Mouse (Mus musculus): ENCODE measurements around the gene Cda. TPM values are rescaled to one million over a fixed set of nuclear protein-coding genes. Genes with fewer than 3 reads are reported as not detected.

Gene Cda
- polyA plus RNA-seq, 1 experiment from 2014 or later, result 8.9 TPM

GRCm38 (mm10) chr4:138366561-138366960 is 1.2 kb downstream of the Cda start:
- ATAC-seq (replicated peaks; ENCODE audit: insufficient number of reproducible peaks, insufficient read depth, low FRiP score, low read depth), result no peak

GRCm38 (mm10) chr4:138363511-138363910 is 4.3 kb downstream of the Cda start:
- Histone ChIP-seq H3K4me1 (replicated peaks) (peaks cover 14% of the 10 kb centered on the region), H3K4me2 (no peak overlapping the region), H3K9me3 (replicated peaks) (no peaks in the 10 kb centered on the region), H3K27ac (no peak overlapping the region), H3K27me3 (peaks cover 5% of the 10 kb centered on the region; the same call in 1 of the 2 replicates), H3K4me3 (no peak overlapping the region), H3K9ac (no peak overlapping the region), H3K36me3 (no peaks in the 10 kb centered on the region)
- ATAC-seq (replicated peaks; ENCODE audit: insufficient number of reproducible peaks, insufficient read depth, low FRiP score, low read depth), result no peak
- WGBS, result 58% methylated on average over 5 of the region's 5 CpGs

More at GRCm38 (mm10) chr4:138366561-138366960, 1.2 kb downstream of the Cda start:
- Histone ChIP-seq H3K4me2 (no peak overlapping the region), H3K4me3 (no peak overlapping the region), H3K9ac (no peak overlapping the region), H3K27me3 (peaks cover 5% of the 10 kb centered on the region; the same call in 1 of the 2 replicates), H3K27ac (no peak overlapping the region), H3K4me1 (replicated peaks) (peaks cover 18% of the 10 kb centered on the region), H3K36me3 (no peaks in the 10 kb centered on the region), H3K9me3 (replicated peaks) (no peaks in the 10 kb centered on the region)
- WGBS, result 90% methylated on average over 2 of the region's 2 CpGs

DNA sequence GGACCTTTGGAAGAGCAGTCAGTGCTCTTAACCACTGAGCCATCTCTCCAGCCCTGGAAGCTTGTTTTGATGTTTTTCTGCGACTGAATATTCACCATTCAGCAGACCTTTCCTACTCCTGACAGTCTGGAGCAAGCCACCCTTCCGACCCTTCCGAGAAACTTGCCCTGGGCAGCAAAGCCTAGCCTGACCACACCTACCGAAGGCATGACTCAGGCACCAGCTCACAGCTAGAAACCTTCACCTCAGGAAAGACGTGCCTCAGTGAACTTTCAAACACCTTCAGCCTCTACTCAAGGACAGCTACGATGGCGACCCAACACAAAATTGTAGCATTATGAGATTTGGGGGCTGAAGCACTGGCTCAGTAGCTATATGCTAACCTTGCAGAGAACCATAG is 4.9 kb downstream of the Cda start:
- H3K27me3 ChIP-seq, result peaks cover 5% of the 10 kb centered on the region; the same call in 1 of the 2 replicates
- 83% methylated on average over 7 of the region's 7 CpGs for WGBS
- no peak overlapping the region for H3K9ac ChIP-seq
- peaks cover 8% of the 10 kb centered on the region for H3K4me1 ChIP-seq (replicated peaks)
- no peaks in the 10 kb centered on the region for H3K36me3 ChIP-seq
- H3K27ac ChIP-seq, result no peak overlapping the region
- H3K9me3 ChIP-seq (replicated peaks), result no peaks in the 10 kb centered on the region
- ATAC-seq (replicated peaks; ENCODE audit: insufficient number of reproducible peaks, insufficient read depth, low FRiP score, low read depth), result no peak
- no peak overlapping the region for H3K4me3 ChIP-seq
- no peak overlapping the region for H3K4me2 ChIP-seq

DNA sequence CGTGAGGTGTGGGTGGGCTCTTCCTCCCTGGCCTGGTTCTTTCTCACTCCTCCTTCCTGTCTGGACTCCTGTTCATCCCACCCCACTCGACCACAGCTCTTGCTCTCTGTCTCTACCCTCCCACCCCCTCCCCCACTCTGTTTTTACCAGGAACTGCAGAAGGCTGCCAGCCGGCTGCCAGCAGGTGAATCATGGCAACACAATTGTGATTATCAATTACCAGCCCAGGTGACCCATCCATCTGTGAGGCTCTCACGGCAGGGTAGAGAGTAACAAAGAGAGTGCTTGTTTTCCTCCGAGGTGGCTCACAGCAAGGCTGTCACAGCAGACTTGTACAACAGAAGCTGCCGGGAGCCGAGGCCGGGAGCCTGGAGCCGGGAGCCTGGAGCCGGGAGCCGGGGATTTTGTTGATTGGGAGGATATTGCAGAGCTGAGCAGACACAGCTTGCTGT is 6.4 kb downstream of the Cda start:
- no peaks in the 10 kb centered on the region for H3K4me1 ChIP-seq (replicated peaks)
- no peak overlapping the region for H3K9ac ChIP-seq
- H3K27me3 ChIP-seq, result peaks cover 5% of the 10 kb centered on the region; the same call in 1 of the 2 replicates
- H3K27ac ChIP-seq, result no peak overlapping the region
- no peak overlapping the region for H3K4me3 ChIP-seq
- no peak overlapping the region for H3K4me2 ChIP-seq
- 10% methylated on average over 11 of the region's 11 CpGs for WGBS
- ATAC-seq (replicated peaks; ENCODE audit: insufficient number of reproducible peaks, insufficient read depth, low FRiP score, low read depth), result no peak
- H3K9me3 ChIP-seq (replicated peaks), result no peaks in the 10 kb centered on the region
- no peaks in the 10 kb centered on the region for H3K36me3 ChIP-seq

GRCm38 (mm10) chr4:138358176-138358575 is 9.6 kb downstream of the Cda start:
- Histone ChIP-seq H3K4me2 (no peak overlapping the region), H3K9me3 (replicated peaks) (no peaks in the 10 kb centered on the region), H3K36me3 (no peaks in the 10 kb centered on the region), H3K27ac (no peak overlapping the region), H3K4me3 (no peak overlapping the region), H3K27me3 (0 out of 2 replicates have a peak, but pooled peaks cover 5% of the 10 kb centered on the region), H3K4me1 (replicated peaks) (peaks cover 3% of the 10 kb centered on the region; the same call in 1 of the 2 replicates), H3K9ac (no peak overlapping the region)
- 68% methylated on average over 3 of the region's 3 CpGs for WGBS
- ATAC-seq (replicated peaks; ENCODE audit: insufficient number of reproducible peaks, insufficient read depth, low FRiP score, low read depth), result no peak

DNA sequence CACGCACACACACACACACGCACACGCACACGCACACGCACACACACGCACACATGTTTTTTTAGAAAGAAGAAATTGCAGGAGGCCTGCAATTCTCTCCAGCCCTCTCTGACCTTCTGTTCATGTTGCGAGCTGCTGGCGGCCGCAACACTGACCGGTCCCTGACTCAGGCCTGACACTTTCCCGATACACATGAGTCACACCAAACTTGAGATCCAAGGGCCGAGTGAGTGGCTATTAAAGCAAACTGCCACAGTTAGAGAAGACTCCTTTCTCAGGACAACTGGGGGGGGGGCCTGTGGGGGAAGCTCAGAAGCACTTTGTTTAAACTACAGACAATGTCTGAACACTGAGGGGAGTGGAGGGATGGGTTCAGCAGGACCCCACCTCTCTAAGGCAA is 11.2 kb downstream of the Cda start:
- Histone ChIP-seq H3K36me3 (no peaks in the 10 kb centered on the region), H3K4me3 (no peak overlapping the region), H3K9ac (no peak overlapping the region), H3K9me3 (replicated peaks) (no peaks in the 10 kb centered on the region), H3K4me1 (replicated peaks) (peaks cover 3% of the 10 kb centered on the region; the same call in 1 of the 2 replicates), H3K4me2 (no peak overlapping the region), H3K27ac (no peak overlapping the region), H3K27me3 (no peaks in the 10 kb centered on the region)
- no peak for ATAC-seq (replicated peaks; ENCODE audit: insufficient number of reproducible peaks, insufficient read depth, low FRiP score, low read depth)
- WGBS, result 90% methylated on average over 12 of the region's 12 CpGs

GRCm38 (mm10) chr4:138356141-138356540 is 11.7 kb downstream of the Cda start:
- H3K4me2 ChIP-seq, result no peak overlapping the region
- no peak for ATAC-seq (replicated peaks; ENCODE audit: insufficient number of reproducible peaks, insufficient read depth, low FRiP score, low read depth)
- no peaks in the 10 kb centered on the region for H3K27me3 ChIP-seq
- no peak overlapping the region for H3K9ac ChIP-seq
- no peaks in the 10 kb centered on the region for H3K36me3 ChIP-seq
- H3K9me3 ChIP-seq (replicated peaks), result no peaks in the 10 kb centered on the region
- H3K4me1 ChIP-seq (replicated peaks), result peaks cover 3% of the 10 kb centered on the region; the same call in 1 of the 2 replicates
- no peak overlapping the region for H3K27ac ChIP-seq
- WGBS, result 74% methylated on average over 8 of the region's 8 CpGs
- no peak overlapping the region for H3K4me3 ChIP-seq

GRCm38 (mm10) chr4:138355496-138355895 is 12.3 kb downstream of the Cda start:
- H3K9me3 ChIP-seq (replicated peaks), result no peaks in the 10 kb centered on the region
- no peak overlapping the region for H3K9ac ChIP-seq
- no peak overlapping the region for H3K4me2 ChIP-seq
- no peaks in the 10 kb centered on the region for H3K27me3 ChIP-seq
- H3K36me3 ChIP-seq, result no peaks in the 10 kb centered on the region
- ATAC-seq (replicated peaks; ENCODE audit: insufficient number of reproducible peaks, insufficient read depth, low FRiP score, low read depth), result no peak
- 64% methylated on average over 2 of the region's 2 CpGs for WGBS
- H3K4me1 ChIP-seq (replicated peaks), result peaks cover 3% of the 10 kb centered on the region; the same call in 1 of the 2 replicates
- no peak overlapping the region for H3K4me3 ChIP-seq
- no peak overlapping the region for H3K27ac ChIP-seq

DNA sequence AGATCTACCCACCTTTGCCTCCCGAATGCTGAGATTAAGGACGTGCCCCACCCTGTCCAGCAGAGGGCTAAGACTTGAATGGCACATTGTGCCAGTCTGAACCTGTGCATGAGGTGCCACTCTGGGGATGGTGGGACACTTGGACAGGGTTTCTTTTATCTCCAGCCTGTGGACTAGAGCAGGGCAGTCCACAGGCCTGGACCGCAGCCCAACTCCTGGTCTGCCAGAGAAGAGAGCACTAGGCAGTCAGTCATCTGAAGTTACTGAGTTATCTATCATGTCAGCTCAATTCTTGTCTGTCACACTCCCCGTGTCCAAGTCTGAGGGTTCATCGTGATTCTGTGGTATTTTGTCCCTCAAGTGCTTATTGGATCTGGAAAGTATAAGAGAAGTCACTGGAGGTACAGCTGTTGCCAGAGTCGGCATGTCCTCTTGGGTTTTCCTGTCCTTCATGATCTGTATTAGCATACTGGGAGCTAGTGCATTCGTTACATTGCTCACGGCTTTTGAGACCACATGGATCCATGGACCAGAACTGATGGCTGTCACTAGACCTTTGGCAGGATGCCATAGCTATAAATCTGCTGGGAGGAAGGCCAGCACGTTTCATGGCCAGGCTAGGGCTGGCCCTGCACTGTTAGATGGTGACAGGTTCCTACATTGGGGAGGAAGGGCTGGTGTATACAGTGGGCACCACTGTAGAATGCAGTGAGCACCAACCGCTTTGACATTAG is 14.2 kb downstream of the Cda start:
- no peak for ATAC-seq (replicated peaks; ENCODE audit: insufficient number of reproducible peaks, insufficient read depth, low FRiP score, low read depth)
- 59% methylated on average over 10 of the region's 10 CpGs for WGBS

DNA sequence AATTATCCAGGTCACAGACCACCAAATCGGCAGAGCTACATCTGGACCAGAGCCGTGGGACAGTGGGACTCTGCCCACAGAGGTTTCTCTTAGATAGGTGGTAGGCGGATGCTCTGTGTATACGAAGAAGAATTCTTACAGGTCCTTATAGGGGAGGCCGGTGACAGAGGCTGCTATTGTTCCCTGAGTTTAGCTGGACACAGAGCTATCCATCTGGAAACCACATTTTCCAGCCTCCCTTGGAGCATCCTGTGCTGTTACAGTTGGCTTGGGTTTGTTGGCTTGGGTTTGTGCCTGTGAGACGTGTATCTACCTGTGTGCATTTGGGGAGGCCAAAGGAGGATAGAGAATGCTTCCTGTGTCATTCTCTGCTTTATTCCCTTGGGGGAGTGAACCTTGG is 15.1 kb downstream of the Cda start:
- no peaks in the 10 kb centered on the region for H3K36me3 ChIP-seq
- 80% methylated on average over 6 of the region's 6 CpGs for WGBS
- no peak for ATAC-seq (replicated peaks; ENCODE audit: insufficient number of reproducible peaks, insufficient read depth, low FRiP score, low read depth)
- H3K27ac ChIP-seq, result no peak overlapping the region
- H3K27me3 ChIP-seq, result no peaks in the 10 kb centered on the region
- H3K9ac ChIP-seq, result no peak overlapping the region
- H3K9me3 ChIP-seq (replicated peaks), result no peaks in the 10 kb centered on the region
- H3K4me2 ChIP-seq, result no peak overlapping the region
- peaks cover 3% of the 10 kb centered on the region; the same call in 1 of the 2 replicates for H3K4me1 ChIP-seq (replicated peaks)
- no peak overlapping the region for H3K4me3 ChIP-seq

More for the DNA sequence above, 14.2 kb downstream of the Cda start:
- no peak overlapping the region for H3K9ac ChIP-seq
- no peaks in the 10 kb centered on the region for H3K36me3 ChIP-seq
- no peaks in the 10 kb centered on the region for H3K9me3 ChIP-seq (replicated peaks)
- peaks cover 3% of the 10 kb centered on the region; the same call in 1 of the 2 replicates for H3K4me1 ChIP-seq (replicated peaks)
- no peak overlapping the region for H3K4me3 ChIP-seq
- H3K27ac ChIP-seq, result no peak overlapping the region
- H3K27me3 ChIP-seq, result no peaks in the 10 kb centered on the region
- H3K4me2 ChIP-seq, result no peak overlapping the region

GRCm38 (mm10) chr4:138351821-138352220 is 16.0 kb downstream of the Cda start:
- no peaks in the 10 kb centered on the region for H3K36me3 ChIP-seq
- H3K4me2 ChIP-seq, result no peak overlapping the region
- H3K9ac ChIP-seq, result no peak overlapping the region
- no peak for ATAC-seq (replicated peaks; ENCODE audit: insufficient number of reproducible peaks, insufficient read depth, low FRiP score, low read depth)
- H3K27me3 ChIP-seq, result no peaks in the 10 kb centered on the region
- no peaks in the 10 kb centered on the region for H3K9me3 ChIP-seq (replicated peaks)
- no peak overlapping the region for H3K4me3 ChIP-seq
- no peak overlapping the region for H3K27ac ChIP-seq
- peaks cover 3% of the 10 kb centered on the region; the same call in 1 of the 2 replicates for H3K4me1 ChIP-seq (replicated peaks)
- 85% methylated on average over 5 of the region's 5 CpGs for WGBS

GRCm38 (mm10) chr4:138348716-138349115 is 19.1 kb downstream of the Cda start:
- no peak overlapping the region for H3K27ac ChIP-seq
- H3K36me3 ChIP-seq, result no peaks in the 10 kb centered on the region
- H3K4me1 ChIP-seq (replicated peaks), result peaks cover 4% of the 10 kb centered on the region; the same call in 1 of the 2 replicates
- WGBS, result 70% methylated on average over 7 of the region's 7 CpGs
- no peaks in the 10 kb centered on the region for H3K27me3 ChIP-seq
- no peak overlapping the region for H3K4me2 ChIP-seq
- H3K9ac ChIP-seq, result no peak overlapping the region
- no peak overlapping the region for H3K4me3 ChIP-seq
- no peak for ATAC-seq (replicated peaks; ENCODE audit: insufficient number of reproducible peaks, insufficient read depth, low FRiP score, low read depth)
- no peaks in the 10 kb centered on the region for H3K9me3 ChIP-seq (replicated peaks)
